Mouse (Mus musculus) limb, embryonic 12.5 days (tissue): ENCODE results near the gene Mdfic. TPM values are rescaled to one million over a fixed set of nuclear protein-coding genes. Genes with fewer than 3 reads are reported as not detected.

Experiments used
- ATAC-seq: fragments of 200-750 bp; cut with Nextera tagmentation; 2 replicates; pipeline ENCODE4 v1.8.0; 2017; ENCODE audit warnings: low read depth, moderate TSS enrichment; ENCODE audit not compliant: insufficient number of reproducible peaks, insufficient read depth, low FRiP score, low TSS enrichment
- H3K27ac ChIP-seq: fragments of 300-500 bp; sonication (generic); 2 replicates; pipeline ENCODE4 v1.5.1; 2016; ENCODE audit warnings: mild to moderate bottlenecking, moderate library complexity
- H3K27me3 ChIP-seq: fragments of 300-500 bp; sonication (generic); 2 replicates; pipeline ENCODE4 v1.6.1; 2016; ENCODE audit warnings: mild to moderate bottlenecking, moderate library complexity
- H3K36me3 ChIP-seq: fragments of 300-500 bp; sonication (generic); 2 replicates; pipeline ENCODE4 v1.6.1; 2016; ENCODE audit warnings: mild to moderate bottlenecking, moderate library complexity
- H3K4me1 ChIP-seq: fragments of 300-500 bp; sonication (generic); replicated peaks from 2 replicates; pipeline ENCODE4 v1.6.1; 2016
- H3K4me2 ChIP-seq: fragments of 300-500 bp; sonication (generic); 2 replicates; pipeline ENCODE4 v1.6.1; 2016; ENCODE audit warnings: mild to moderate bottlenecking, moderate library complexity
- H3K4me3 ChIP-seq: fragments of 300-500 bp; sonication (generic); replicated peaks from 2 replicates; pipeline ENCODE4 v1.5.1; 2016; ENCODE audit warnings: mild to moderate bottlenecking
- H3K9ac ChIP-seq: fragments of 300-500 bp; sonication (generic); replicated peaks from 2 replicates; pipeline ENCODE4 v1.6.1; 2016; ENCODE audit warnings: mild to moderate bottlenecking, moderate library complexity
- H3K9me3 ChIP-seq: fragments of 300-500 bp; sonication (generic); 2 replicates; pipeline ENCODE4 v1.6.1; 2016; ENCODE audit warnings: mild to moderate bottlenecking, moderate library complexity
- WGBS: fragments of 180-500 bp; shearing (Covaris S2); methylation state at CpG from one replicate; pipeline ENCODE4 v1.1.7; 2016; 5-methylcytosine and 5-hydroxymethylcytosine counted together
- polyA plus RNA-seq: library from polyadenylated mRNA; unstranded; fragments of >200 nt; fragmentation: Nextera tagmentation; extraction: Ambion mirVana; gene quantifications from 2 replicates; pipeline ENCODE4 v1.2.1, GENCODE M21; 2016

The Mdfic gene
- polyA plus RNA-seq, 1 experiment from 2014 or later = 7.4 TPM

DNA sequence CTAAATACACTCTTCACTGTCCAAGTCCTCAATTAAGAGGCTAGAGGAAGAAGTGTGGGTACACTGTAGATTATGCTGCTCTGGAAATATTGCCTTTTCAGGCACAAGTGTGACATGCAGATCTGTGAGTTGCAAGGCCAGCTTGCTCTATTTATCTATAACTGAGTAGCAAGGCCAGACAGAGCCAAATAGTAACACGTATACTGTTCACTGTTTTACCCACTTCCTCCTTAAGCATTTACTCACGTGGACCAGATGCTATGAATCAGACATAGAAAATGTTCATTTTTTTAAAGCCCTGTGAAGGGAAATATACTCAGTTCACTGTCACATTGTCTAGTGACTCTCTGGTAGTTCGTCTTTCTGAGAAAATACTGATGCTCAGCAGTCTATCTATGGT, 37.9 kb downstream of the Mdfic start:
- no peaks in the 10 kb centered on the region for H3K9me3 ChIP-seq
- no peak overlapping the region for H3K4me3 ChIP-seq
- H3K4me2 ChIP-seq = no peak overlapping the region
- no peaks in the 10 kb centered on the region for H3K27me3 ChIP-seq
- WGBS = 79% methylated on average over 3 of the region's 3 CpGs
- H3K36me3 ChIP-seq = no peaks in the 10 kb centered on the region
- H3K4me1 ChIP-seq = no peaks in the 10 kb centered on the region
- no peak for ATAC-seq
- H3K27ac ChIP-seq = no peak overlapping the region
- no peak overlapping the region for H3K9ac ChIP-seq

DNA sequence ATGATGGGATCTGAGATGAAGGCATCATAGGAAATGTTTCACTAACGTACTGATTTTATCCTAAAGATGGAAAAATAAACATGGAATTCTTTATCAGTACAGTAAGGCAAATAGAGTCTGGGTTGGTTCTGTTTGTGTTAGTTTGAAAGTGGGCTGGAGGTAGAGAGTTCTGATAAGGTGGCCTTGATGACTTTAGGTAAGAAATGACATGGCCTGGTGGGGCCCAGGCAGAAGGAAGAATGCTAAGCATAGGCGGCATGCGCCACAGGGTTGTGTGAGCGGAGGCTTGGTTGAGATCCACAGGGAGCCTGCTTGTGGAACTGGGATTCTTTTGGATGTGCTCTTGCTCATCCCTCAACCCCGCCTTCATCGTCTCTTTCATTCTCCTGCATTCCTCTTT, 40.3 kb downstream of the Mdfic start:
- Histone ChIP-seq H3K27me3 (no peaks in the 10 kb centered on the region), H3K4me3 (no peak overlapping the region), H3K4me1 (no peaks in the 10 kb centered on the region), H3K36me3 (no peaks in the 10 kb centered on the region), H3K9me3 (no peaks in the 10 kb centered on the region), H3K9ac (no peak overlapping the region), H3K27ac (no peak overlapping the region), H3K4me2 (no peak overlapping the region)
- 85% methylated on average over 6 of the region's 6 CpGs for WGBS
- ATAC-seq = no peak

DNA sequence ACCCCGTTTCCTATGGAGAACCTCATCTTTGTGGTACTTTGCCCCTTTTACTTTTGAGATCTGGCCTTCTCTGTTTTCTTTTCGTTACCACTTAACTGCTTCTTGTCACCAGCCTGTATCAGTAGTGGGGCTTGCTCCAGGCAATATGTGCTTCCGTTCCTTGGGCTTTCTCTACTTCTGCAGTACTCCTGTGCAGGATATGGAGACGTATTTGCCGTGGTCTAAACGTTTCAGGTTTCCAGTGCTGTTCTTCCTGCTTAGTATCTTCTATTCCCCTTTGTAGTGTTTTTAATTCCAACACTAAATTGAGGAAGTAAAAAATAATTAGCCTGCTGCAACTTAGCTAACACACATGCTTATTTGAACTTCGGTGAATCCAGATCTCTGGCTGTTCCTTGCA, 43.6 kb downstream of the Mdfic start:
- H3K9ac ChIP-seq = no peak overlapping the region
- ATAC-seq = no peak
- no peak overlapping the region for H3K4me3 ChIP-seq
- H3K27me3 ChIP-seq = no peaks in the 10 kb centered on the region
- H3K4me2 ChIP-seq = no peak overlapping the region
- no peaks in the 10 kb centered on the region for H3K36me3 ChIP-seq
- no peaks in the 10 kb centered on the region for H3K4me1 ChIP-seq
- no peak overlapping the region for H3K27ac ChIP-seq
- WGBS = 57% methylated on average over 7 of the region's 7 CpGs
- no peaks in the 10 kb centered on the region for H3K9me3 ChIP-seq

DNA sequence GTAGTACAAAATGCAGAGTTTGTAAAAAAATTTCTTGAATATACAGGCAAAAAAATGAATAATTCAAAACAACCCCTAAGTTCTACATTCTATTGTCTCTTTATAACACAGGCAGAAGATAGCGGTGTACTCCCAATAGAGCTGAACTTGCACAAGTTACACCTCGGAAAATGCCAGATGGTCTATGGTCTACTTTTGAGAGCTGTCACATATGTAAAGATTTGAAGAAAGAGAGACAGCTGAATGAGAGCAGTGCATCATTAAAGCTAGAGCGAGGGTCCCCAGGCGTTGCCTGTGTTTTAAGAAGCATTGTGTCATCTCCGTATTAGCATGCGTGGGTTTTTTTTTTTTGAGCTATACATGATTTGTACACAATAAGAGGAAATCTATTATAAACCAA, 47.0 kb downstream of the Mdfic start:
- Histone ChIP-seq H3K36me3 (peaks cover 10% of the 10 kb centered on the region), H3K9ac (no peak overlapping the region), H3K9me3 (no peaks in the 10 kb centered on the region), H3K27ac (no peak overlapping the region), H3K4me3 (no peak overlapping the region), H3K4me1 (no peaks in the 10 kb centered on the region), H3K4me2 (no peak overlapping the region), H3K27me3 (no peaks in the 10 kb centered on the region)
- ATAC-seq = no peak
- WGBS = 95% methylated on average over 6 of the region's 6 CpGs

DNA sequence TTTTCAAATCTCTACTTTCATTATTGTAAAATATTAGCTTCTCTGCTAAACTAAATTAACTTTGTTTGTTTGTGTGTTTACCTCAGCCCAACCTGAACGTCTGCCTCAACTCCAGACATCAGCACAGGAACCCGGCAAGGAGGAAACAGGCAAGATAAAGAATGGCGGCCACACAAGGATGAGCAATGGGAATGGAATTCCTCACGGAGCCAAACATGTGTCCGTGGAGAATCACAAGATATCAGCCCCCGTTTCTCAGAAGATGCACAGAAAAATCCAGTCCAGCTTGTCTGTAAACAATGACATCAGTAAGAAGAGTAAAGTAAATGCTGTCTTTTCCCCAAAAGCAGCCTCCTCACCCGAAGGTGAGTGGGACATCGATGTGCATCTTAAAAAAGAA, 49.7 kb downstream of the Mdfic start:
- Histone ChIP-seq H3K4me2 (no peak overlapping the region), H3K9me3 (no peaks in the 10 kb centered on the region), H3K4me1 (no peaks in the 10 kb centered on the region), H3K4me3 (no peak overlapping the region), H3K9ac (no peak overlapping the region), H3K27ac (no peak overlapping the region), H3K36me3 (peaks cover 10% of the 10 kb centered on the region), H3K27me3 (no peaks in the 10 kb centered on the region)
- 80% methylated on average over 8 of the region's 8 CpGs for WGBS
- ATAC-seq = no peak

DNA sequence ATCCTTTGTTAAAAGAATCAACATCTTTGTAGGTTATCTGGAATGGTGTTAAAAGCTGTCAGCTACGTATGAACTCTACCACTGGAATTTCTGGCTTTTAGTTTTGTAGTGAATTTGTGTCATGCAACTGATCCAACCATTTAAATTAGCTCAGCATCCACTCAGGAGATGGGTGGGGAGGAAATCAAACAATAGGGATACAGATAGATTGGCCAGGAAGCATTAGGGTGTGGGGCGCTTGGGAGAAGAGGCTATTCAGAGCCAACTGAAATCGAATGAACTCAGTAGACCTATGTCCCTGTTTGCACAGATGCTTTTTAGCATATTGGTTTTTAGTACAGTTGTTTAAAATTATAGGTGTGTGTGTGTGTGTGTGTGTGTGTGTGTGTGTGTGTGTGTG, 56.6 kb downstream of the Mdfic start:
- no peak for ATAC-seq
- Histone ChIP-seq H3K4me2 (no peak overlapping the region), H3K27me3 (no peaks in the 10 kb centered on the region), H3K4me1 (no peaks in the 10 kb centered on the region), H3K9me3 (no peaks in the 10 kb centered on the region), H3K27ac (no peak overlapping the region), H3K9ac (no peak overlapping the region), H3K36me3 (no peaks in the 10 kb centered on the region), H3K4me3 (no peak overlapping the region)
- 92% methylated on average over 3 of the region's 3 CpGs for WGBS

DNA sequence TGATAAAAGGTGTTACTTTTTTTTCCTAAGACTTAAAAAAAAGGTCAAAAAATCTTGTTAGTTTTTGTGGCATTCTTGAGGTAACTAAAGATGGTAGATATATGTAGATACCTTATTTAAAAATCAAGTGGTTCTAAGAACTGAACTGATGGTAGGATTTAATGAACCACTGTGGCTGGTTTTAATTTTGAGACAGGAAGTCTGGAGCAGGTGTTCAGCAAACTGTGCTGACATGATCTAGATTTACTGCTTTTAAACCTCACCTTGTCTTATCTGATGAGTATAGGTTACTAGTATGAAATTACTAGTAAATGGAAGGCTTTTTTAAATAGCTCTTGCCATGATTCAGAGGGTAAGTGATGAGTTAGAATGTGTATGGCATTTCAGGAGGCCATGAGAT, 59.7 kb downstream of the Mdfic start:
- Histone ChIP-seq H3K4me1 (no peaks in the 10 kb centered on the region), H3K36me3 (no peaks in the 10 kb centered on the region), H3K27ac (no peak overlapping the region), H3K9me3 (no peaks in the 10 kb centered on the region), H3K4me2 (no peak overlapping the region), H3K27me3 (no peaks in the 10 kb centered on the region), H3K9ac (no peak overlapping the region), H3K4me3 (no peak overlapping the region)
- ATAC-seq = no peak

DNA sequence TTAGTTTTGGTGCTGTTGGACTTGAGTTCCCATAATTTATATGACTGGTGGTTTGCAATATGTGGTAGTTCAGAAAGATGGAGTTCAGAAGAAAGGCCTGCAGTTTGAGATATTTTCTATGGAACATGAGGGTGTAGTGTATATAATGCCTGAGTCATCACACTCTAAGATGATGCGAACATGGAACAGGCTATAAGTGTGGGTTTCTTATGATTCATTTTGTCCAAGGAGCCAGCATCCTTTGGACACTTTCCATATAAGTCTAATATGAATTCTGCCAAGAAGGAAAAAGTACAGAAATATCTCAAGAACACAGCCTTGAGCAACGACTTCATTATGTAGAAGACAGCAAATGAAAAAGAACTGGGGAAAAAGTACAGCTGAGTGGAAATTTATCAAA, 60.2 kb downstream of the Mdfic start:
- Histone ChIP-seq H3K4me2 (no peak overlapping the region), H3K9ac (no peak overlapping the region), H3K4me3 (no peak overlapping the region), H3K27me3 (no peaks in the 10 kb centered on the region), H3K27ac (no peak overlapping the region), H3K9me3 (no peaks in the 10 kb centered on the region), H3K36me3 (no peaks in the 10 kb centered on the region), H3K4me1 (no peaks in the 10 kb centered on the region)
- ATAC-seq = no peak
- 89% methylated on average over 2 of the region's 2 CpGs for WGBS

DNA sequence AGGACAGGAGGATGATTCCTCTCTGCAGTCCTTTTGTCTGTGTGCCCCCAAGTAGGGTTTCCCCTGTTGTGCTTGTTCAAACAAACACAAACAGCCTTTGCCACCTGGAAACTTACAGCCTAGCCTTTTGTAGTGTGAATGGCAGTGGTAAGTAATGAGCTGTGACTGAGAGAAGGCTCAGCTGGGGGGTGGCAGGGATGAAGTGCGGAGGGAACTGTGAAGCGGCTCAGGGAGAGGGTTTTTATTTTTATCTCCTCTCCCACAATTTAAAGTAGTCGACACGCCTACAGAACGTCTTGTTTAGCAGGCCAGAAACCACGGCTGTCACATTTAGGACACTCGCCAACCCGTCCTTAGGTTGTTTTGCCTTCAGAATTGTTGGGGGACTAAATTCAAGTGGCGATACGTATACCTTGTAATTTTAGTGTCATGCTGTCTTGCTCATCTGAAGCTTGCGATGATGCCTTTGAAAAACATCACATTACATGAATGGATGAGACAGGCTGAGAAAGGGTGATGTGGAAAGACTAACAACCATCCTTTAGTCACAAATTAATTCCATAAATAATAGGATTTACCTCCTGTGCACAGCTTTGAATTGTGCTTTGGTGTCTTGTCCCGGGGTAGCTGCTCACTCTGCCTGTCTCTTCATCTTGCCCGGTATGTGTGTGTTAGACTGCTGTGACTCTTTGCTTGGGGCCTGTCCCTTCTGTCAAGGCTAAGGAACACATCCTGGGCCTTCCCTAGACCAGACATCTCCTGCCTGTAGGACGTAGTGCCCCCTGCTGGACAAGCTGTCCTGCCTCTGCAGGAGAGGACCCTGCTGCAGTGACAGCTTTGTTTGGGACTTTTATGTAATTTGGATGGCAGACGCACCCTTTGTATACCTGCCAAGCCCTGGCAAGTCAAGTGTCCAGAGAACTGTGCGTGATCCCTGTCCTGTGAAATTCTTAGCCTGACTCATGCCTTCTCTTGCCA, 69.4 kb downstream of the Mdfic start:
- no peaks in the 10 kb centered on the region for H3K27me3 ChIP-seq
- no peak overlapping the region for H3K9ac ChIP-seq
- no peak overlapping the region for H3K27ac ChIP-seq
- no peak overlapping the region for H3K4me2 ChIP-seq
- no peaks in the 10 kb centered on the region for H3K9me3 ChIP-seq
- WGBS = 33% methylated on average over 16 of the region's 16 CpGs
- H3K4me3 ChIP-seq = no peak overlapping the region
- H3K36me3 ChIP-seq = no peaks in the 10 kb centered on the region
- H3K4me1 ChIP-seq = 0 out of 2 replicates have a peak, but pooled peaks cover 5% of the 10 kb centered on the region
- ATAC-seq = 0 out of 2 replicates have a peak, but pooled peaks have one; percentile 42

DNA sequence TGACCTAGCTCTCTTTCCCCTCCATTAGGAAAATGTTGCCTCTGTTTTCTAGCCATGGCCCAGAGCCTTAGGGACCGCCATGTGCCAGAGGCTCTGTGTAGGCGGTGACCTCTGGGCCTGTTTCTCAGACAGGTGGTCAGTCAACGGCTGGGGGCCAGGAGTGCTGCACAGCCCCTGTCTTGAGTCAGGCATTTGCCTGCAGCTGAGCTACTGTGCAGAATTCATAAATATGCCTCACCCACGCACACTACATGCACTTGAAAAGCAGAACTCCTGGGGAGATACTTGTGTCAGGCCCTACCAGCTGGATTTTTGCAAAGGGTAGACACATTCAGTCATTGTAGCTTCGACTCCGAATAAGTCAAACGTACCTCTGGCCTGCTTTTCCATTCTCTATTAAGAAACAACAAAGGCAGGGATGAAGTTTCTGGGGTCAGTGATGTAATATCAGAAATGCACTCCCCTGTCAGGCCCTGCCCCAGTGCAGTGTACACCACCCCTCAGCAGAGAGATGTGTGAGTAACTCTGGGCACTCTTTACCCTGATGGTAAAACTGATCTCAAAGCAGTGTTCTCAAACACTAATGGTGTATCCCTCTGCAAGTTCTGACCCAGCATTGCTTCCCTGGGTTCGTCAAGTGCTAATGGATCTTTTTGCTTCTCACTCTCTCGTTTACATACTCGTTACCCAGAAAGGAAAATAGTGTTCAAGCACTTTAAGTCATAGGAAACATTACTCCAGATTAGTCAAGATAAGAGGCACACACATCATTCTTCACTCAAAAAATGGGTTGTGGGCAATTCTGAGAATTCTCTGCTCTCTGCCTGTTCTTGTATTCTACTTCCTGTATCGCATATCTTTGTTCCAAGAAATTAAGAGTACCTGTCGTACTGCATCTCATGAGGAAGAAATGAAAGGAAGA, 72.5 kb downstream of the Mdfic start:
- H3K4me2 ChIP-seq = no peak overlapping the region
- 0 out of 2 replicates have a peak, but pooled peaks cover 5% of the 10 kb centered on the region for H3K4me1 ChIP-seq
- no peak overlapping the region for H3K9ac ChIP-seq
- H3K27ac ChIP-seq = no peak overlapping the region
- no peaks in the 10 kb centered on the region for H3K9me3 ChIP-seq
- no peaks in the 10 kb centered on the region for H3K36me3 ChIP-seq
- 70% methylated on average over 12 of the region's 12 CpGs for WGBS
- no peaks in the 10 kb centered on the region for H3K27me3 ChIP-seq
- H3K4me3 ChIP-seq = no peak overlapping the region
- ATAC-seq = no peak; the same call in 1 of the 2 replicates

DNA sequence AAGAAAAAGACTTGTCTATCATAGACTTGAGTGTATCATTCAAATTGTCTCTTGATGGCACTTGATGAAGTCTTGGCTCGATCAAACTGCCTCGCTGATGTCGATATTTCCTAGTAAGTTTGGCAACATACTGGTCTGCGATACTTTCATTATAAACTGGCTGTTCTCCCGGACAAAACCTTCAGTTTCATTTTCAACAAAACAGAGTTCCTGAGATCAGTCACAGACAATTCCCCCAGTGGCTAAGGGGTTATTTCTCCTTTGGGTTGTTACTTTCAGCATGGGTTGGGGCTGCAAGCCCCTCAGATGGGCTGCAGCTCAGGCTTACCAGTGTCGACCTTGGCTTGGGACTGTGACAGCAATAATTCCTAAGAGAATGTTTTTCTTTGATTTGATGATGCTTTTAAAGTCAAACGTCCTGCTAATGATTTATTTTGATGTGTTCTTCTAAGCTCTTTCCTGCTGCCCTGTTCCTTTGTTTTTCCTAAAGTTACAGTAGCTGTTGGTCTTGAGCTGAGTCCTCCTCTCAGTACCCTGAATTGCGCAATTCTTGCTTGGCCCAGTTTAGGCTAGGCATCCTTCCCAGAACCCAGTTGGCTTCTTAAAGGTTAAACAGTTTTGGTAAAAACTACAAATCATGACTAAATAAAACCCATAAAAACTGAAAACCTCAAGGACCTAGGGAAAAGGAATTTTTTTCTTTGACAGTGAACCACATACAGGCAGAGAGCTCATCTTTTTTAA, 73.3 kb downstream of the Mdfic start:
- ATAC-seq = no peak
- Histone ChIP-seq H3K4me1 (0 out of 2 replicates have a peak, but pooled peaks cover 5% of the 10 kb centered on the region), H3K9me3 (no peaks in the 10 kb centered on the region), H3K36me3 (no peaks in the 10 kb centered on the region), H3K4me3 (no peak overlapping the region), H3K27ac (no peak overlapping the region), H3K9ac (no peak overlapping the region), H3K27me3 (no peaks in the 10 kb centered on the region), H3K4me2 (no peak overlapping the region)
- WGBS = 71% methylated on average over 8 of the region's 8 CpGs
